Mouse (Mus musculus): ENCODE measurements around the gene Sergef. TPM values are rescaled to one million over a fixed set of nuclear protein-coding genes. Genes with fewer than 3 reads are reported as not detected.

The Sergef gene
- polyA plus RNA-seq, 1 experiment from 2014 or later: 13.3 TPM

DNA sequence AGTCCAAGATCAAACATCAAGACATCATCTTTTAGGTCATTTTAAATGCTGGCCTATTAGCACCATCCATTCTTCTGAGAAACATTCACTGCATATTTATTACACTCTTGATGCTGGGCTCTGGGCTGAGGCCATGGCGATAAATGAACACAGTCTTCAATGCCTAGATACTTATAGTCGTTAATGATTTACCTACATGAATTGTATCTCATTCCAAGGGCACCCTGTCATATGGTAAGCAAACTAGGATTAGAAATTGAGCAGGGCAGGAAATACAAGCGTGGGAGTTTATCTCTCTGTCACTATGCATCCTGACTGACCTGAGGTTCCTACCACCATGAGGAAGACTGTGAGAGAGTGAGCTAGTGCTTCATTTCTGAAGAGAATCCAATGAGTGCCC is 170.1 kb downstream of the Sergef start:
- Histone ChIP-seq H3K27ac (ENCODE audit: low read length) (no peak overlapping the region), H3K4me2 (ENCODE audit: low read depth, low read length) (no peak overlapping the region), H3K9me3 (ENCODE audit: control insufficient read depth, low read length) (no peaks in the 10 kb centered on the region), H3K4me3 (ENCODE audit: low read length) (no peak overlapping the region), H3K36me3 (ENCODE audit: control insufficient read depth, insufficient read depth, low read length) (no peaks in the 10 kb centered on the region), H3K9ac (ENCODE audit: low read length) (no peak overlapping the region), H3K4me1 (replicated peaks; ENCODE audit: control insufficient read depth, insufficient read depth, low read length) (peaks cover 12% of the 10 kb centered on the region), H3K27me3 (ENCODE audit: control insufficient read depth, insufficient read depth, low read depth, low read length) (no peaks in the 10 kb centered on the region)
- 59% methylated on average over 3 of the region's 3 CpGs for WGBS
- no peak for ATAC-seq (ENCODE audit: low read depth)

DNA sequence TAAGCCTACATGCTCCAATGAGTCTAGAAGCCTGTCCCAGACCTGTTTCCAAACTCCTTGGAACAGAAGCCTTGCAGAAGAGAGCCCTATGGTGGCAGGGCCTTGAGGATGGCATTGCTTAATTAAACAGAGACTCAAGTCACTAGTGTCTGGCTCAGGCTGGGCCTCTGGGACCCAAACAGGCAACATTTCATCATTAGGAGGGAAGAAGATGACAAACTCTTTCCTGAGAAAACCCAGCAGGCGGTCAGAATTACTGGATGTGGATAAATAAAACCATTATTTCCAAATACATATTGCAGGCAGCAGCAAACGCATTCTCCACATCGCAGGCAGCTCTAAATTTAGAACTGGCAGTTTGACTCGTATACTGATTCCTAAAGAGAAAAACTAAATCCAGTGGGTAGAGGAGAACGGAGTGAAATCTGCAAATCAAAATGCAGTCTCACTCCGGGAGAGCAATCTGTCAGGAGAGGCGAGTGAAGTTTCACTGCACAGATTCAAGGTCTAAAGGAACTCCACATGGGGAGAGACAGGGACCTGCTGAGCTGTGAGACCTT is 173.1 kb downstream of the Sergef start:
- WGBS: 47% methylated on average over 7 of the region's 7 CpGs
- H3K9ac ChIP-seq (ENCODE audit: low read length): no peak overlapping the region

DNA sequence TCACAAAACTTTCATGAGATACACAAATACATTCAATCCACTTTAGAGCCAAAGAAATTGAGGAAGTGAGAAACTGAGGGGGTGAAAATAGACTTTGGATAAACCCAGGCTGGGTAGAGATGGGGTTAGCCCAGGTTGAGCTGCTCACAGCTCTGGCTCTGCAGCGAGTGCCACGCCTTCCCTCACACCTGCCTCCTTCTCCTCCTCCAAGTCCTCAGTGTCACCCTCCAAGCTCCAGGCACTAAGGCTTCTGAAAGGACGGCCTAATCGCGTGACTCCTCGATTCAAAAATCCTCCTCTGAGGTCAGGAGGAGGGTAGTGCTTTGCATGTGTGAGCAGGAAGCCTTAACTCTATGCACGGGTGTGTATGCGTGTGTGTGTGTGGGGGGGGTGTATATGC is 176.5 kb downstream of the Sergef start:
- Histone ChIP-seq H3K4me3 (ENCODE audit: low read length) (no peak overlapping the region), H3K9me3 (ENCODE audit: control insufficient read depth, low read length) (no peaks in the 10 kb centered on the region), H3K36me3 (ENCODE audit: control insufficient read depth, insufficient read depth, low read length) (no peaks in the 10 kb centered on the region), H3K4me1 (replicated peaks; ENCODE audit: control insufficient read depth, insufficient read depth, low read length) (peaks cover 23% of the 10 kb centered on the region), H3K9ac (ENCODE audit: low read length) (no peak overlapping the region), H3K4me2 (ENCODE audit: low read depth, low read length) (no peak overlapping the region), H3K27ac (ENCODE audit: low read length) (no peak overlapping the region), H3K27me3 (ENCODE audit: control insufficient read depth, insufficient read depth, low read depth, low read length) (no peaks in the 10 kb centered on the region)
- ATAC-seq (ENCODE audit: low read depth): no peak
- 61% methylated on average over 8 of the region's 8 CpGs for WGBS

More for the DNA sequence above, 173.1 kb downstream of the Sergef start:
- Histone ChIP-seq H3K4me2 (ENCODE audit: low read depth, low read length) (no peak overlapping the region), H3K27me3 (ENCODE audit: control insufficient read depth, insufficient read depth, low read depth, low read length) (no peaks in the 10 kb centered on the region), H3K4me3 (ENCODE audit: low read length) (no peak overlapping the region), H3K4me1 (replicated peaks; ENCODE audit: control insufficient read depth, insufficient read depth, low read length) (peaks cover 23% of the 10 kb centered on the region), H3K9me3 (ENCODE audit: control insufficient read depth, low read length) (no peaks in the 10 kb centered on the region), H3K36me3 (ENCODE audit: control insufficient read depth, insufficient read depth, low read length) (no peaks in the 10 kb centered on the region), H3K27ac (ENCODE audit: low read length) (peak overlapping the region; percentile 49; the same call in 1 of the 2 replicates)
- peak; percentile 18; the same call in 1 of the 2 replicates for ATAC-seq (ENCODE audit: low read depth)

DNA sequence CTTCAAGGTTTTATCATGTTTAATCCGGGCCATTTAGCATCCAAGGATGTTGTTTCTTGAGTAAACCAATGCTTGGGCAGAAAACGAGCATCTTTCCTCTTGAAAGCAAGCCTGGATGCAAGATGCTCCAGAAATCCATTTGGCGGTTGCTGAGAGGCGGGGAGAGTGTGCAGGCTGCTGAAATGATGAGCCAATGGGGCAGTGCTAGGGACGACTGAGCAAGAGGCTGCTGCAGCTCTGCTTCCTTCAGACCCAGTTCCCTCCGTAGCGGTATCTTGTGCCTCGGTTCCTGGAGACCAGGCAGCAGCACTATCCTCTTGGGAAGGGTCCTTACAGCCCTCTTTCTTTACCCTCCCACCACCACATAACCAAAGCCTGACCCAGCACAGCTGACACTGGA is 177.3 kb downstream of the Sergef start:
- Histone ChIP-seq H3K9me3 (ENCODE audit: control insufficient read depth, low read length) (no peaks in the 10 kb centered on the region), H3K27me3 (ENCODE audit: control insufficient read depth, insufficient read depth, low read depth, low read length) (no peaks in the 10 kb centered on the region), H3K36me3 (ENCODE audit: control insufficient read depth, insufficient read depth, low read length) (no peaks in the 10 kb centered on the region), H3K4me1 (replicated peaks; ENCODE audit: control insufficient read depth, insufficient read depth, low read length) (peaks cover 23% of the 10 kb centered on the region), H3K4me2 (ENCODE audit: low read depth, low read length) (no peak overlapping the region), H3K9ac (ENCODE audit: low read length) (no peak overlapping the region), H3K27ac (ENCODE audit: low read length) (no peak overlapping the region), H3K4me3 (ENCODE audit: low read length) (no peak overlapping the region)
- 60% methylated on average over 8 of the region's 8 CpGs for WGBS
- ATAC-seq (ENCODE audit: low read depth): no peak

DNA sequence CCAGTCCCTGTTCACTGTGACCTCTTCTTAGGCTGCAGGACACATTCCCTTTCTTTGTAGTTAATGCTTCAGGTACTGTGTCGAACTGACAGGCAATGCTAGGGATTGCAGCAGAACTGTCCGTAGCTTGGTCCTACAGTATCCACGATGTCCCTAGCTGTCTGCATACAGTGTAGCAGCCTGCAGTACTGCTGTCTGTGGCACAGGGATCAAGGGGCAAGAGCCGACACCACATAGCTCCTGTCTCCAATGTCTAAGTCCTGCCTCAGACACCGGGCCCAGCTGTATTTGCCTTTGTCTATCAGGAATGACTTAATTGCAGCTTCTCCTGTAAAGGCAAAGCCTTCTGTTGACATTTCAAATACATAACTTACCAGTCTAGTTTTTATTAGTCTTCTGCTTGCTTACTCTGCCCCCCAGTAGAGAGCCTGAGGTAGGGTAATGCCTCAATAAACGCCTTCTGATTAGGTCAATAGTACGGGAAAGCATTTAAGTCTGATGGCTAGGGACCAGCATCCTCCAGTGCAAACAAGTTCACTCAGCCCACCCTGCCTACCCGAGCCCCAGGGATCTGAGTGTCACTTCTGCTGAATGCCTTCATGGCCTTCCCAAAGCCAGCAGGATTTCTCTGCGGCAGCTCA is 179.9 kb downstream of the Sergef start:
- no peak overlapping the region for H3K27ac ChIP-seq (ENCODE audit: low read length)
- H3K36me3 ChIP-seq (ENCODE audit: control insufficient read depth, insufficient read depth, low read length): no peaks in the 10 kb centered on the region
- H3K9ac ChIP-seq (ENCODE audit: low read length): no peak overlapping the region
- ATAC-seq (ENCODE audit: low read depth): no peak
- H3K27me3 ChIP-seq (ENCODE audit: control insufficient read depth, insufficient read depth, low read depth, low read length): no peaks in the 10 kb centered on the region
- H3K9me3 ChIP-seq (ENCODE audit: control insufficient read depth, low read length): no peaks in the 10 kb centered on the region
- H3K4me1 ChIP-seq (replicated peaks; ENCODE audit: control insufficient read depth, insufficient read depth, low read length): peaks cover 13% of the 10 kb centered on the region
- no peak overlapping the region for H3K4me2 ChIP-seq (ENCODE audit: low read depth, low read length)
- H3K4me3 ChIP-seq (ENCODE audit: low read length): no peak overlapping the region
- 69% methylated on average over 9 of the region's 9 CpGs for WGBS

DNA sequence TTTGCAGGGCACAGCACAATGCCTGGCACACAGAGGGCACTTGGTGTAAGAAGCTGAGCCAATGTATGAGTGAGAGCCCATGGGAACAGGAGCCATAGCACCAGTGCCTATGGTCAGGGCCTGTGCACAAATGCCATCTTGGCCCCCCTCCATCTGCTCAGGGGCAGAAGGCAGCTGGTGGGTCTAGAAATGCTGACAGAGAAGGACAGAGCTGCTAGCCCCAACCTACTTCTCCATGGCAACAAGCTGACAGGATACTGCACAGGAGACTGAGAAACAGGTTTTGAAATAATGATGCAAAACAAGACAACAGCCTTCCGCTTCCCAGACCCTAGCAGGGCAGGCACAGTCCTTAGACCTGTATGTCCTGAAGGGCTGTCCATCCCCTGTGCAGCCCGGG is 180.4 kb downstream of the Sergef start:
- WGBS: 75% methylated on average over 2 of the region's 2 CpGs
- H3K4me2 ChIP-seq (ENCODE audit: low read depth, low read length): no peak overlapping the region
- H3K9ac ChIP-seq (ENCODE audit: low read length): no peak overlapping the region
- H3K9me3 ChIP-seq (ENCODE audit: control insufficient read depth, low read length): no peaks in the 10 kb centered on the region
- no peak for ATAC-seq (ENCODE audit: low read depth)
- no peaks in the 10 kb centered on the region for H3K36me3 ChIP-seq (ENCODE audit: control insufficient read depth, insufficient read depth, low read length)
- no peaks in the 10 kb centered on the region for H3K27me3 ChIP-seq (ENCODE audit: control insufficient read depth, insufficient read depth, low read depth, low read length)
- peaks cover 8% of the 10 kb centered on the region for H3K4me1 ChIP-seq (replicated peaks; ENCODE audit: control insufficient read depth, insufficient read depth, low read length)
- no peak overlapping the region for H3K4me3 ChIP-seq (ENCODE audit: low read length)
- H3K27ac ChIP-seq (ENCODE audit: low read length): no peak overlapping the region

DNA sequence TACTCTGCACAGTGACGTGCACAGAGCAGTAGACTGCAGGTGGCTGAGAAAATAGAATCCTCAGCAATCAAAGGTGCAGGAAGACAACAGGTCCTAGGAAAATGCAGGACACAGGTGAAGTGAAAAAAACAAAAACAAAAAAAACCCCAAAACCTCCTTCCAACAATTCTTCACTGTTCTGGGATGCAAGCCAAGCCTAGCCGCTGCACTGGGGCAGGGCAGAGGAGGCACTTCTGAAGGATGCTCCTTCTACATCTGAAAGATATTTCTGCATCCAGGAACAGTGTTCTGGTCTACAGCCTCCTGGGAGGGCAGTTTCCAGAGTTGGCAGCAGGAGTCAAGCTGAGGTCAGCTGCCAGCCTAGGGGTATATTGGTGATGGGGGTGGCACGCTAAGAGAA is 181.7 kb downstream of the Sergef start:
- H3K4me1 ChIP-seq (replicated peaks; ENCODE audit: control insufficient read depth, insufficient read depth, low read length): no peaks in the 10 kb centered on the region
- no peaks in the 10 kb centered on the region for H3K36me3 ChIP-seq (ENCODE audit: control insufficient read depth, insufficient read depth, low read length)
- H3K9ac ChIP-seq (ENCODE audit: low read length): no peak overlapping the region
- ATAC-seq (ENCODE audit: low read depth): no peak
- no peak overlapping the region for H3K4me2 ChIP-seq (ENCODE audit: low read depth, low read length)
- H3K4me3 ChIP-seq (ENCODE audit: low read length): no peak overlapping the region
- no peaks in the 10 kb centered on the region for H3K9me3 ChIP-seq (ENCODE audit: control insufficient read depth, low read length)
- no peaks in the 10 kb centered on the region for H3K27me3 ChIP-seq (ENCODE audit: control insufficient read depth, insufficient read depth, low read depth, low read length)
- H3K27ac ChIP-seq (ENCODE audit: low read length): no peak overlapping the region
- whole genome bisulfite sequencing: 58% methylated on average over 3 of the region's 3 CpGs

DNA sequence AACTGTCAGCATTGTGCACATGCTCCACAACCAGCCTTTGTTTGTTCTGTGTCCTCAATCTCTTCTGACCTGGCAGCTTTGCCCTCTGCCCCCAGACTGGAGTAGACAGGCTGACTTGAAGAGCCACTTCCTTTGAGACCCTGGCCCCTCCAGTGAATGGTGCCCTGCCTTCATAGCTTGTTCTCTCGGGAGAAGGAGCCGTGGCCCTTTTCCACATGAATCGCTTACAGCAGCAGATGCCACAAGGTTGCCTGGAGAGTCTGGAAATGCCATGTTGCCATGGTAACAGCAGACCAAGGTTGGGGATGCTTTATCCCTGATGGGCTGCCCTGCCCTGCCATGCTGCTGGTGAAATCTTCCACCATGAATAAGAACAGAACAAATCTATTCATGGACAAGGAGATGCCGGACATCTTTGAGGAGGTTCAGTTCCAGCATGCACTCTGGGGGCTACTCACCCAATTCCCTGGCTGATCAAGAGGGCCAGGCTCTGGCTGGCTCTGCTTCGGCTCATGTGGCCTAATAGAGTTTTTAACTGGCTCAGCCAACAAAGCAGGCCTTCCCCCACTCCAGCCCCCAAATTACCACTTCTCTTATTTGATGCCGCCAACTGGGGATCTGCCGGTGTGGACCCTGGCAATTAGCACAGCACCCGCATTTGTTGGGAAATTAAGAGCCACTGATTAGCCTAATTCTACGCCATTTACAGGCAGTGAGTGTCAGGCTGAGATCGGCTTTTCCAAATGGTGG is 185.5 kb downstream of the Sergef start:
- Histone ChIP-seq H3K4me1 (replicated peaks; ENCODE audit: control insufficient read depth, insufficient read depth, low read length) (no peaks in the 10 kb centered on the region), H3K4me2 (ENCODE audit: low read depth, low read length) (no peak overlapping the region), H3K9me3 (ENCODE audit: control insufficient read depth, low read length) (no peaks in the 10 kb centered on the region), H3K27me3 (ENCODE audit: control insufficient read depth, insufficient read depth, low read depth, low read length) (no peaks in the 10 kb centered on the region), H3K27ac (ENCODE audit: low read length) (no peak overlapping the region), H3K4me3 (ENCODE audit: low read length) (no peak overlapping the region), H3K36me3 (ENCODE audit: control insufficient read depth, insufficient read depth, low read length) (no peaks in the 10 kb centered on the region), H3K9ac (ENCODE audit: low read length) (no peak overlapping the region)
- WGBS: 46% methylated on average over 10 of the region's 10 CpGs
- ATAC-seq (ENCODE audit: low read depth): no peak

DNA sequence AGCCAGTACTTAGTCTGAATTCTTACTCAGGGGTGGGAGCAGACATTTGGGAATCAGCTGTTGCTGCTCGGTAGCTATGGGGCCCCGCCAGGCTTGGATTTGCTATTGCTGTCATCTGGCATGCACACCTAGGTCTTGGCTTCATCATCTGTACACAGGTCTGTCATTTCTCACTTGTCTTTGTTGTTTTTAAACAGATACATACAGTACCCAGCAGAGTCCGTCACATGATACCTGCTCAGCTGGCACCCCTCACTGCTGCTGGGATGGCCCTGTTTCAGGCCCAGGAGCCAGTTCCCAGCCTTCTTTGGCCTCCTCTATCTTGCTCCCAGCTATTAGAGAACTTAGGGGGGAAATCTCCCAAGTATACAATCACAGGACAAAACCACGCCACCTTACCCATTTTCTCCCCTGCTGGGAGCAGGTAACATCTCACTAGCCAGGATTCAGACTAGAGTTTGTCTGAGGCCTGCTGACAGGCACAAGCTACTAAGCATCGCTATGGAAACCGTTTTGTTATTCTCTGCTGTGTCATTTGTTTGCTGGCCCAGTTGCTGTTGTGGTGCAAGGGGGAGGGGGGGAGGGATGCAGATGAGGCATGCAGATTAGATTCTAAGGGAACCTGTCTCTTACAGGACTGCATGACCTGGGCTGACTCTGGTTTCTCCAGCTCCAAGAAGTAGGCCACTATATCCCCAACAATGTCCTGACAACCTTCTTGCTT is 190.5 kb downstream of the Sergef start:
- Histone ChIP-seq H3K4me3 (ENCODE audit: low read length) (no peak overlapping the region), H3K4me1 (replicated peaks; ENCODE audit: control insufficient read depth, insufficient read depth, low read length) (no peaks in the 10 kb centered on the region), H3K27ac (ENCODE audit: low read length) (no peak overlapping the region), H3K9me3 (ENCODE audit: control insufficient read depth, low read length) (no peaks in the 10 kb centered on the region), H3K9ac (ENCODE audit: low read length) (no peak overlapping the region), H3K36me3 (ENCODE audit: control insufficient read depth, insufficient read depth, low read length) (no peaks in the 10 kb centered on the region), H3K27me3 (ENCODE audit: control insufficient read depth, insufficient read depth, low read depth, low read length) (no peaks in the 10 kb centered on the region), H3K4me2 (ENCODE audit: low read depth, low read length) (no peak overlapping the region)
- WGBS: 58% methylated on average over 6 of the region's 6 CpGs
- no peak for ATAC-seq (ENCODE audit: low read depth)
